Mouse (Mus musculus) thymus, postnatal 36 days (tissue): Measurements from ENCODE around the gene Erh.
A peak's percentile ranks its signal among the peaks of the same experiment; 100 is the strongest.

ENCODE experiments used
- DNase-seq, 2 experiments: peaks; one replicate each; pipeline ENCODE4 v3.0.0; 2022; ENCODE audit warnings: mixed read lengths in 2 of 2

The Erh gene

DNA sequence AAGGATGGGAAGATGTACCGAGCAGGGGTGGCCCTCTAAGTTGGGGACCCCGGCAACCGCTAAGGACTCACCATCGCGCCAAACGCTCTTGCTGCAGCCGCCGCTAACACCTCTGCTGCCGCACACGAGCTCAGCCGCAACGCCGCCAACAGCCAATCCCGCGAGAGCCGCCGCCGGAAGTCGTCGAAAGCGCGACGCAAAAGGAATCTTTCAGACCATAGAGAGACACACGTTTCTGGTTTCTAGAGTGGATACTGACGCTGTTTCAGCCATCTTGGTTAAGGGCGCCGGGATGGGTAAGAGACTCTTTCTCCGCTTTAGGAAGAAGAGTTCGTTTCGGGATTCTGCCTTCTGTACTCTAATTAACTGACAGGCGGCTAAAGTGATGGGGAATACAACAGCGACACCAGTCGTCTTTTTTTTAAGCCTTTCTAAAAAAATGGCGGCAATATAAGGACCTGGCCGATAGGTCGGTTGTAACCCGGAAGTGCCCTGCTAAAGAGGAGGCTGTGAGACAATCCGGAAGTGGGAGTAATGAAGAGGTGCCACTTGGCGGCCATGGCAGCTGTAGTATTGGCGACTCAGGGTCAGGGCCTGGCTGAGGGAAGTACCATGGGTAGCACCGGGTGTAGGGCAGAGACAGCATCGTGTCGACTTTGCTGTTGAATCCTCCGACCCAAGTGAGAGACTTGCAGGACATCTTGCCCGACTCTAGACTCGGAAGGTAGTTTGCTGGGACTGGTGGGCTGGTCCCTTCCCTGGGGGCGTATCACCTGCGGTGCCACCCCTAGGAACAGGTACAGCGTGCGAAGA lies at the start of gene Erh, which contains the start of gene Slc39a9:
Erh (minus strand) TSS at position 649 of the 813 bp plus-strand sequence.
Slc39a9 (plus strand) TSS at position 191 of the 813 bp plus-strand sequence.
- DNase-seq = peak; percentile 92 to 93

DNA sequence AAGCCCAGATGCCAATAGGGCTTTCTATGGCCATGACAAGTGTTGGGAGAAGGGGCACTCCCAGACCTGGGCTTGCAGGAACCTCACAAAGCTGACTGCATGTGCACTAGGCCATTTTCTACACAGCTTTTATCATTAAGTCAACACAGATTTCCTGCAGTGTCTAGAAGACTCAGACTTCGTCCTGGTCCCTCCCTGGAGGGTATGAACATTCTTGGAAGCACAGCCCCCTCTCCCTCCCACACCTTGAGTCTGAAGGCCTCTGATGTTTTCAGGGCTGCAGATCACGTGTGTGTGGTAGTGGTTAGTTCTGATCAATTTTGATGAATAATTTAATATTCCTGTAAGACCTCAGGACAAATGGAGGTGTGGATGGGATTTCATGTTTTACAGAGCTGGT lies 49.6 kb upstream of the Erh start:
- DNase-seq = no peak

DNA sequence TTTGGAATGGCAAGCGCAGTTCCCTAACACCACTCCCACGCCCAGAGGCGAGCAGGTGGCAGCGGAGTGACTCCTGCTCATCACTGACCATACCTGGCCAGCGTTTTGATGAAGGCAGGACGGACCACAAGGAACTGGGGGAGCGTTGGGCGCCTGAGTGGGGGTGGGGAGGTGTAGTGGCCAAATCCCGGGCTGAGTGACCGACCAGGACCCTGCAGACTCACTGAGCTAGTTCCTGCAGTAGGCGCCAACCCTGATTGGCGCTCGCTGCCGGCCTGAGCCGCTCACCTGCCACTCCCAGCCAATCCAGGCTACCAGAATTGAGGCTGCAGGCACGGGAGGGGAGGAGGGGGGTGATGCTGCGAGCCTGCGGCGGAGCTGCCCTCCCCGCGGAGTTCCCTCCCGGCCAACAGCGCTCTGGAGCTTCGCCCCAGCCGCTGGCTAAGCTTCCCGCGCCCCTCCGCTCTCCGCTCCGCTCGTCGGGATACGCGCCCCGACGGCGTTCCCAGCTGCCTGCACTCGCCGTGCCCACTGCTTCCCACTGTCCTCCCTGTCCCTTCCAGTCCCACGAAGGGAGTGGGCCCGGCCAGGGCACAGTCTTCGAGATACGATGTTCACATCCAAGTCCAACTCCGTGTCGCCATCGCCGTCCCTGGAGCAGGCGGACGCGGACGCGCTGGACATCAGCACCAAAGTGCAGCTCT lies 48.3 kb upstream of the Erh start, which contains the start of gene Plekhd1:
Plekhd1 (plus strand) TSS at position 323 of the 704 bp plus-strand sequence.
- peak in 1 of 2 experiments; percentile 17 for DNase-seq

DNA sequence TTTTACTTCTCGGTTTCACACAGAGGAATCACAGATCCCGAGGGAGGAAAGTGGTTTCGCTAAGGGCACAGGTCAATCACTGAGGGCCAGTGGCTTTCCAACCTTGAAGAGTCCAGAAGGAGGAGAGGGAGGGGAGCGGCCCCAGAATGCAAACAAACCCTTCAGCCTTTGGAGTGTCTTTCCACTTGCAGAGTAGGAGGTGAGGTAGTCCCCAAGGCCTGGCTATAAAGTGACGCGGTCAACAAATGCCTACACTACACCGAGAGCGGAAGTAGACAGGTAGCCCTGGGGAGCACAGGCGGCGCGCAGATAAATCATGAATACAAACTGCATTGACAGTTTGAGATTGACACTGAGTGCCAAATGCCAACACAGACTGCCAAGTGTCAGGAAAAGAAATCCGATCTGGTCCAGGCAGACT lies 47.5 kb upstream of the Erh start:
- no peak for DNase-seq

DNA sequence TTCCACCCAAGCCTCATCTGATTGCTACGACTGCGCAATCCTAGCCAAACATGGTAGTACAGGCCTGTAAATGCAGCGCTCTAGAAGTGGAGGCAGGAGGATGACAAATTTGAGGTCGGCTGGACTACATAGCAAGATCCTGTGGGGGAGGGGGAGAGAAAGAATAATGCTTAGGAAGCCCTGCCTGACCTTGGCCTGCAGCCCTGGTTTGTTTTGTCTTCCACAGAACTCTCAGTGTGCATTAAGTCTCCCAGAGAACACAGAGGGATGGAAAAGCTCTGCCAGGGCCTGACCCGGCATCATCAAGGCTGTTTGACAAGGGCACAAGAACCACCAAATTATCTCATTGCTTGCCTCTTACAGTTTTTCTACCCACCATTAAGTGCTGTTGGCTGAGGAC lies 45.6 kb upstream of the Erh start:
- no peak for DNase-seq

DNA sequence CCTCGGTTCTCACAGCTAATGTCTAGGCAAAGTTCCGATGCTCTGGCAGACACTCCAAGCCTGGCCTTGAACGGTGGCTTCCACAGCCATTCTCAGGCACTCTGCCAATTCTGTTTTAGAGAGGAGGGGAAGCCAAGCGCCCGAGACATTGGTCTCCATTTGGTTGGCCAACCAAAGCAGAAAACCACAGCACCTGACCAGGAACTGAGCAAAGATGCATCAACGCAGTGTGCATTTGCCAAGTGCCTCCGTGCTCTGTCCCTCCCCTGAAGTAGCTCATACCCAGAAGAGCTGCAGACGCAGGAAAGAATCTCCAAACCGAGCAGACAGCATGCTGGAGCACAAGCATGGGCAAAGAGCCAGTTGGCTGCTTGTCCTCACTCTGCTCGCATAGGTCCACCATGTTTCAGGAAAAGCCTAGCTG lies 43.7 kb upstream of the Erh start:
- DNase-seq = no peak

DNA sequence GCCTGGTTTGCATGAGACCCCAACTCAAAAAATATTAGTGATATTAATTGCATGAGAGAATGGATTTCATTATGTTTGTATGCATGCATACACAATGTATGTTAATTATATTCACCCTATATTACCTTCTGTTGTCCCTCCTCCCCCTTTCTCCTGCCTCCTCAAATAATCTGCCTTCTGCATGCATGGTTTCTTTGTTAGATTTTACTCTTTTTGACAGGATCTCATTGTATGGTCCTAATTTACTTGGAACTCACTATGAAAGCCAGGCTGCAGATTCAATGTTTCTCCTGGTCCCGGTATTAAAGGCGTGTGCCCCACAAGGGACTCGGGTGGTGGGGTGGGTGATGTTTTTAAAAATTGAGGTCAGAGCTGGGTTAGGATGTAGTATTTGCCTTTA lies 40.2 kb upstream of the Erh start:
- DNase-seq = no peak

DNA sequence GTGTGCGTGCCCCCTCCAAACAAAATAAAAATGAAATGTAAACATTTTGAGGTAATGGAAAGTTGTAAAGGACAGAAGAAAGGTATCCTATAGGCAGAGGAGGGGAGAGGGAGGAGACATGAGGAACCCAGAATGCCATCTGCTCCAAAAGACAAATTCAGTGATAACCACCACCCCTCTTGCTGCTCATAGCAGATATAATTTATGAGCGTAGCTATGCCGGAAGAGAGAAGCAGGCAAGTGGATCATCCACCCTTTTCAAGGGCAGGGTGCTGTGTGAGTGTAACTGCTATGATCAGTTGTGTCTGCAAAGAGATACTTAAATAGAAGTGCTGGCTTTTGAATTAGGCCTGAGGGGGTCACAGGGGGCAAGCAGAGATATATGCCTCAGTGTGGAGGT lies 39.4 kb upstream of the Erh start:
- DNase-seq = no peak

DNA sequence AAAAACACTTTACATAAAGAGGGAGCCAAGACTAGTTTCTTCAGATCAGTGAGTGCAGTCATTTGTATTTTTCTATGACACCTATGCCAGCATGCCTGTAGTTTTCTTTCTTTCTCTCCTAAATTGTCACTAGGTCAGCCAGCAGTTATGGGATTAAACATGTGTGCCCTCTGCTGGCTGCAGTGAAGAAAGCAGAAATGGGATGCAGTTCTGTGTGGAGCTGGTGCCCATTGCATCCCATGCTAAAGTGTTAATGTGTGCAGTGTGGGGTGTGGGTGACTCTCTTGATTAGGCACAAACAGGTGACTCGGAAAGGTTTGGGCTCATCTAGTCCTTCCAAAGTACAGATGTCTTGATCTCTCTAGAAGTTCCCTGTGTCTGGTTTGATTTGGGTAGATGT lies 37.2 kb upstream of the Erh start:
- DNase-seq = no peak

DNA sequence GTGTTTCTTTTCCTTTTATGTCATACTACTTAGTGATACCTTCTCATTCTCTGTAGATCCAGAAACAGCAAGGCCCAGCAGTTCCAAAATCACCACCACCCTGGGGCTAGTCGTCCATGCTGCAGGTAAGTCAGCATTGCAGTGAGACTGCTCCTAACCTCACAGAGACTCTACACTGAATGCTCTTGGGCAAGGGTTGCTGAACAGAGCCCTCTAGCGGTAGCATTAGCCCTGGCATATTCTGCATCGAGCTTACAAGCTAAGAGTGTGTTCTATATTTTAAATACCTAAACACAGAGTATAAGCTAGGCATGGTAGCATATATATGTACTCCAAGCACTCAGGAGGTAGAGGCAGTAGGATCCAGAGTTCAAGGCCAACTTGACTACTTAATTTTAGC lies 29.0 kb upstream of the Erh start:
- peak; percentile 27 to 39 for DNase-seq

DNA sequence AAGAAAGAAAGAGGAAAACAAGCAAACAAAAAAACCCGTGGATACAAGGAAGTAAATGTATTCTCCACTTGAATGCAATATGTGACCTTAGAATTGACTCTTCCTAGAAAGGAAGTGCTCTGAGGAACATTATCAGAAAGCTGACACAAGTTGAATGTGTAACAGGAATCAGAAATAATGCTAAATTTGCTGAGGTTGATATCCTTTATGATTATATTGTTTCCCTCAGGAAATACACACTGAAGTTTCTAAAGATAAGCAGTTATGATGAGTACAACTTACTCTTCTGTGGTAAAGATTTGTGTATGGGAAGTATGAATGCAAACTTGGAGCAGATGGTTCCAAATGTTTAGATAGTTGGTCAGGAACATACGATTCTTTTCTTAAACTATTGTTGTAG lies 24.2 kb upstream of the Erh start:
- no peak for DNase-seq

DNA sequence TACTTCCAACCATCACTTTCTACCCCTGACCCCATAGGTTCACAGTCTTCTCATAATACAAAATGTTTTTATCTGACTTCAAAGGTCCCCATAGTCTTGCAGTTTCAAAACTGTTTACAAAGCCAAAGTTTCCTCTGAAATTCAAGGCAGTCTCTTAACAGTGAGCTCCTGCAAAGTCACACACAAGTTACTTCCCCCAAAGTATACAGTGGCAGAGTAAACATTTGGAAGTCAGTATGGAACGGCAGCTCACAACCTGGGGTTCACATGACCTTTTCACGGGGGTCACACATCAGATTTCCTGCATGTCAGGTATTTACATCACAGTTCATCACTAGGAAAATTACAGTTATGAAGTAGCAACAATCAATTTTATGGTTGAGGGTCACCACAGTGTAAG lies 19.8 kb upstream of the Erh start:
- no peak for DNase-seq

DNA sequence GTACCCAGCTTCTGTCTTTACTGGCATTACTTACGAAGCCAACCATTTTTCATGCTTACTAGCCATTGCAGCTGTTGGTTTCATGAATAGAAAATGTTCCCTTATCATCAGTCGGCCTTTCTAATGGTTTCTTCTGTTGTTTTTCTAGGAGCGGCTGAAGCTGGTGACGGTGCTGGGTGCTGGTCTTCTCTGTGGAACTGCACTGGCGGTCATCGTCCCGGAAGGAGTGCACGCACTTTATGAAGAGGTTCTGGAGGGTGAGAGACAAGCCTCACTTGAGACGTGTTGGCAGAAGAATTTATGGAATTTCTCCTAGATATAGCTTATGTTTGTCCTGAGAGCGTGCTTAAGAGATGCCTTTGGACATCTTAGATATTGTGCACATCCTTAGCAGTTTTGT lies 18.2 kb upstream of the Erh start:
- no peak for DNase-seq

DNA sequence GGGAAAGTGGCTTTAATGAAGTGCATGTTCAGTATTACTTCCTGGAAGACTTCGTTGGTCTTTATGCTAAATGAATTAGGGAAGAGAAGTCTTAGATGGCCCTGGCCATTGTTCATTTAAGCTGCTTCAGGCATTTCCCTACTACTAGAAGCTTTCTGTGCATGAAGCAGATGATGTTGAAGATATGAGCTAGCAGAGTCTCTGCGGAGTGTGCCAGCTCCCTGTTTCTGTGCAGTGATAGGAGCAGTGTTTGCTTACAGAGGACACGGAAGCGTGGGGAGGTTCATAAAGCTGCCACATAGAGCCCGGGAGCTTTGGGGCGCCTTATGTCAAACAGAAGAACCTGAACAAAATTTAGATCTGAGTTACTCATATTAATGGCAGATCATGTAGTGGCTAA lies 14.5 kb upstream of the Erh start:
- DNase-seq = no peak

DNA sequence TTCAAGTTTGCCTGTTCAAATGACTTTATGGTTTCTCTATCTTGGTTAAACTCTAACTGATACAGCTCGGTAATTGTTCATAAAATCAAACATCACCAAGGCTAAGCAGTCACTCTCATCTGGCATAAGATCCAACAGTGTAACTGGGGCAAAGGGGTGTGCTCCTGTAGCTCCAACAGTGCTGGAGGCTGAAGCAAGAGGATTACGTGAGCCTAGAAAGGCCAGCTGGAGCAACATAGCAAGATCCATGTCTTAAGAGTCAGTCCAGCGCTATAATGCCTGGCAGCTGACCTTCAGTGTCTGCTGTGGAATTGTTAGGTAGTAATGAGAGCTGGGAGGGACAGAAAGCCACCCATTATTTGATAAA lies 10.5 kb upstream of the Erh start:
- no peak for DNase-seq

DNA sequence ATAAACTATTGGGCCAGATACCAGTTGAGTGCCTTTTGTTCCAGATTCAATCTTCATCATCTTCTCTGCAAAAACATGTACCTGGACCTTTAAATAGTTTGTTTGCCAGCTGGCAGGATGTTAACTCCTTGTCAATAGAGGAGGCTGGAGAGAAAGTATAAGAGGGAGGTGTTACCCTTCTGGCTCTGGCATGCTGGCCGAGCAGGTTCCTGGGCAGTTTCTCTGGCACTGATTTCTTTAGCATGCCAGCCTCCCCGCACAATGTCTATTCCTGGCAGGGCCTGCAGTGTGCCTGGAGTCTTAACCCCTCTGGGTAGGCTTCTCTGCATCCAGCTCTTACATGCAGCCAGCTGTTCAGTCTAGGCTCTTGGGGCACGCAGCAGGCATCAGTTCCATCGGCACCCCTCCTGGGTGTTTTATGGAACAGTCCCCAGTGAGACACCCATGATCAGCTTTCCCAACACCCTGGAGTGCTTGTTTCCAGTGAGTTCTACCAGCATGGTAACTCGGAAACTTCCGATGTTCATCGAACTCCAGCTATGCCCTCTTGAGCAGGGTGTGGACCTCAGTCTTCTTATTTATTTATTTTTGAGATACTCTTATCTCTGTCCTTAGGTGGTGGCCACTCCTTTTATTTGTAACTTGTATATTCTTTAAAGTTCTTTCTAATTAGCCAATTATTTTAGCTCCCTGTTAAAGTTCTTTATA lies 10.0 kb upstream of the Erh start:
- DNase-seq = no peak

DNA sequence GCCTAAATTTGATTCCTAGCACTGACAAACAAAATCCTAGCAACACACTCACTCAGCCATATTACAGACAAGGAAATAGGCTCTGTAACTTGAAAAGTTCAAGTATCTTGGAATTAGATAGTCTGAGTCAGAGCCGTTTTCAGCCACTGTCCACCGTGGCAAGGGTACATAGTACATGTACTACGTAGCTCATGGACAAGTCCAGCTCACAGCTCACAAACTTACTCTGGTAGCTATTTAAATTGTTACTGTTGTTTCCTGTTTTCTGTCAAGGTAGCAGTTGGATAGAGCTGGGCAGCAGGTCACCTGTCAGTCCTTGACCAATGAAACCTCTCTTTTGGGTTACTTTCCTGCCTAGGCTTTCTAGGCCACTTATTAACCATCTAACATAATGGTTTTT lies 2.2 kb upstream of the Erh start:
- no peak for DNase-seq

DNA sequence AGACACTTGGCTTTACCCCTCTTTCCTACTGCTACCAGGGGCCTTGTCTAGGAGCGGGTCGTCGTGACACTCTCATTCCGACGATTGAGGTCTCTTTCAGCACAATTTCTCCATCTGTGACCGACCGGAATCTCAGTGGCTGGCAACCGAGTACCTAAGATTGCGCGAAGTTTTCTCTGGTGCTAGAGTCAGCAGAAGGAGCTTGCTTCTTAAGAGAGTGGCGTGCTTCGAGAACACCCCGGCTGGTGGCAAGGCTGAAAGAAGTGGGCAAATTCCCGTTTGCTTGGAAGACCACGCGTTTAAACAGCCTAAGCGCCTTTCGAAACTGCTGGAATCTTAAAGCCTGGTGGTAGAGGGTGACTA lies 346 bp upstream of the Erh start:
- no peak for DNase-seq

DNA sequence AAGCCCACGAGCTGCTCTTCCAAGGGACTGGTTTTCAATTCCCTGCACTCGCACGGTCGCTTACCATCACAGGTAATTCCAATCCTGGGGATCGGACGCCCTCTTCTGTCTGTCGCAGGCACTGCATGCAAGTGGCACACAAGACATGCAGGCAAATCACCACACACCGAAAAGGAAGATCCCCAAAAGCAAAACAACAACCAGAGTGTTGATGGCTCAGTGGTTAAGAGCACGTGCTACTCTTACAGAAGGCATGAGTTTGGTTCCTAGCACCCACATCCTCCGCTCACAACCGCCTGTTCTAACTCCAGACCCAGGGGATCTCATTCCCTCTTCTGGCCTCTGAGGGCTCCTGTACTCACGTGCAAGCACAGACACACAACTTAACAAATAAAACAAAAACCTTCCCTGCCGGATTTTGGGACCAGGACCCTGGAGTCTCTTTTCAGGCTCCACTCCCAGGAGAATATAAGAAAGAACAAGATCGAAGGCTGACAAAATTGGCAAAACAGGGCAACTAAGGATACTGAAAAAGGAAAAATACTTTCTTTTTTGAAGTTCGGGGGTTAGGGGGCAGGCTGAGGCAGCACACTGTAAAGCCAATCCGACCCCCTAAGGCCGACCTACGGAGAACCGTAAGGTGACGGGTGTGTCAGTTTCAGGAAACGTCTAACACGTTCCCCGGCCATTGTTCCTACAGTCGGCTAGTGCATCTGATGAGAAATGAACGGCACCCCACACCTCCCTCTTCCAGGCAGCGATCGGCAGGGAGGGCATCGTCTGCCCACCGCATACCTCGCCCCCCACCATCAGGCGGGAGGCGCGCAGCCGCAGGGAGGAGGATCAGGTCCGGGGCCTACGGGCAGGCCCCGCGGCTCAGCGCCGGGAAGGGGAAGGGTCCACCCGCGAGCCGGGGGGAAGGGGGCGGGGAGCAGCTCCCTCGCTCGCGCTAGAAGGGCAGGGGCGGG lies 1.1 kb downstream of the Erh start:
- DNase-seq = peak; percentile 64 to 66

DNA sequence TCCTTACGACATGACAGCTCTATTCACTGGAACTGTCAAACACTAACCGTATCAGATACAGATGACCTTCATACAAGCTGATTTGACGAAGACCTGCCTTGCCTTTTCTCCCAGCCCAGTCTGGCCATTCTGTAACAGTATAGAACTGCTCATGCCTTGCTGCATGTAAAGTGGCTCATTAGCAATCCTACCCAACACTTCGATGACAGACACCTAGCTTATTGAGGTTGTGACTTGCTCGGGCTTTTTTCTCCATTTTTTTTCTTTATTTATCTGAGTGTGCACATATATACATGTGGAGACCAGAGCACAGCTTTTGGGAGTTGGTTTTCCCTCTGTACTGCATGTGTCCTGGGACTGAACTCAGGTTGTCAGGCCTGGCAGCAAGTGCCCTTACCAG lies 12.4 kb downstream of the Erh start:
- DNase-seq = no peak

DNA sequence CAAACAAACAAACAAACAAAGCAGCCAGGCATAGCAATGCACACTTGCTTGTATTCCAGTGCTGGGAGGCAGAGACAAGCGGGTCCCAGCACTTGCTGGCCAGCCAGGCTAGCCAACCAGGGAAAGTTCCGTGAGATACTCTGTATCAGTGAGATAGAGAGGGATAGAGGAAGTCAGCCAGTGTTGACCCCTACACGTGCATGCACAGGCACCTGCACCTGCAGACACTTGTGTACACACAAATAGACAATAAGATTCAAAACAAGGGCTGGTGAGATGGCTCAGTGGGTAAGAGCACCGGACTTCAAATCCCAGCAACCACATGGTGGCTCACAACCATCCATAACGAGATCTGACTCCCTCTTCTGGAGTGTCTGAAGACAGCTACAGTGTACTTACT lies 23.6 kb downstream of the Erh start:
- DNase-seq = no peak
